Mouse (Mus musculus) c-Kit-positive CD71-positive TER-119-positive erythroid progenitor cells, embryonic 14.5 days (primary cell): Measurements from ENCODE around the gene Treml1.

Experiments used
- DNase-seq: peaks from one replicate; pipeline ENCODE4 v3.0.0-alpha.2; 2013; ENCODE audit warnings: low spot score

The Treml1 gene

GRCm38 (mm10) chr17:48409380-48410298 lies 49.9 kb downstream of the Treml1 start, which contains the start of the genes Nfya and Oard1:
TSS of gene Nfya (minus strand) at chr17:48409906.
TSS of gene Oard1 (plus strand) at chr17:48410014.
- DNase-seq = peak; percentile 99

- DNase-seq = no peak
Measured at GRCm38 (mm10) chr17:48410299-48410785, 50.6 kb downstream of the Treml1 start.

GRCm38 (mm10) chr17:48411241-48411640 lies 51.5 kb downstream of the Treml1 start:
- no peak for DNase-seq

- no peak for DNase-seq
Measured at GRCm38 (mm10) chr17:48416011-48416410, 56.3 kb downstream of the Treml1 start.
